ENCODE assay signal across 8 mouse cellular contexts in genomic region chr1:135554632-135555260, GRCm38 (mm10). TPM values are rescaled to one million over a fixed set of nuclear protein-coding genes. Genes with fewer than 3 reads are reported as not detected.
DNase-seq lines count a peak whose midpoint lies in the region; ATAC-seq and TF ChIP-seq lines count a peak whose summit lies in the region.
"Had no signal": no experiment of that assay in that cellular context is flagged by ENCODE, and none has a peak within 500 bp of the region (broad histone marks: within the 10 kb centered on the region; RNA-seq: fewer than 3 reads in every experiment).

No protein-coding gene starts in this region.

- 12% methylated on average over 17 of the region's 17 CpGs for WGBS in forebrain, embryonic 14.5 days
- WGBS in stomach, postnatal 0 days = 26% methylated on average over 17 of the region's 17 CpGs

- TF ChIP-seq EP300 in stomach, postnatal 0 days (optimal IDR thresholded peaks at IDR 0.05) = no peak

- H3K4me3 ChIP-seq in megakaryocyte, embryonic 14.5 days (replicated peaks) = peak overlapping the region; percentile 76
- no peak overlapping the region for H3K4me3 ChIP-seq in forebrain, embryonic 14.5 days (ENCODE audit: low read depth, low read length)
- H3K4me3 ChIP-seq in stomach, postnatal 0 days (ENCODE audit: low read depth, low read length) = no peak overlapping the region

- peaks cover 4% of the 10 kb centered on the region; the same call in 1 of the 2 replicates for H3K9me3 ChIP-seq in megakaryocyte, embryonic 14.5 days
- no peaks in the 10 kb centered on the region for H3K9me3 ChIP-seq in forebrain, embryonic 14.5 days (replicated peaks; ENCODE audit: control insufficient read depth, low read length)
- H3K9me3 ChIP-seq in stomach, postnatal 0 days (ENCODE audit: control insufficient read depth, low read length) = no peaks in the 10 kb centered on the region

- H3K27ac ChIP-seq in forebrain, embryonic 14.5 days (ENCODE audit: low read depth, low read length) = peak overlapping the region; percentile 27
- peak overlapping the region; percentile 56; the same call in 1 of the 2 replicates for H3K27ac ChIP-seq in stomach, postnatal 0 days (replicated peaks)

- no peak overlapping the region; the same call in 1 of the 2 replicates for H3K4me2 ChIP-seq in forebrain, embryonic 14.5 days (ENCODE audit: low read length)
- 0 out of 2 replicates have a peak overlapping the region, but pooled peaks have one; percentile 1 for H3K4me2 ChIP-seq in stomach, postnatal 0 days (replicated peaks; ENCODE audit: low read depth)

- H3K36me3 ChIP-seq in megakaryocyte, embryonic 14.5 days (replicated peaks; ENCODE audit: low read length) = peaks cover 23% of the 10 kb centered on the region
- H3K36me3 ChIP-seq in forebrain, embryonic 14.5 days (ENCODE audit: control insufficient read depth, insufficient read depth, low read length) = no peaks in the 10 kb centered on the region
- H3K36me3 ChIP-seq in stomach, postnatal 0 days (ENCODE audit: control insufficient read depth, insufficient read depth, low read length) = no peaks in the 10 kb centered on the region

- TF ChIP-seq CTCF in stomach, postnatal 0 days (IDR thresholded peaks at IDR 0.05; ENCODE audit: low read depth) = no peak

- ATAC-seq in megakaryocyte, adult 5-6 weeks (ENCODE audit: poor library complexity, severe bottlenecking) = no peak
- ATAC-seq in forebrain, embryonic 14.5 days = peak; percentile 40; the same call in 1 of the 2 replicates
- ATAC-seq in stomach, postnatal 0 days (ENCODE audit: low FRiP score, low TSS enrichment) = peak; percentile 41; the same call in 1 of the 2 replicates

- DNase-seq in forebrain, embryonic 14.5 days (ENCODE audit: low spot score) = peak; percentile 69
- DNase-seq in kidney, postnatal 14 days = peak; percentile 61
- no peak for DNase-seq in stomach, postnatal 0 days (ENCODE audit: low spot score)
- no peak for DNase-seq in testis, postnatal 14 days (ENCODE audit: low spot score)
- DNase-seq in gastrocnemius, postnatal 4 days (ENCODE audit: low spot score in 2 of 2) = no peak
- DNase-seq: cerebellum, postnatal 25 days had no signal

- peaks cover 60% of the 10 kb centered on the region for H3K4me1 ChIP-seq in megakaryocyte, embryonic 14.5 days
- peaks cover 40% of the 10 kb centered on the region for H3K4me1 ChIP-seq in forebrain, embryonic 14.5 days (ENCODE audit: control insufficient read depth, insufficient read depth, low read length)
- 0 out of 2 replicates have a peak, but pooled peaks cover 3% of the 10 kb centered on the region for H3K4me1 ChIP-seq in stomach, postnatal 0 days (replicated peaks; ENCODE audit: control insufficient read depth, insufficient read depth)

- no peak overlapping the region for H3K9ac ChIP-seq in forebrain, embryonic 14.5 days (ENCODE audit: low read length)
- H3K9ac ChIP-seq in stomach, postnatal 0 days (ENCODE audit: low read length) = no peak overlapping the region

- no peaks in the 10 kb centered on the region for H3K27me3 ChIP-seq in megakaryocyte, embryonic 14.5 days (replicated peaks)
- H3K27me3 ChIP-seq in forebrain, embryonic 14.5 days (replicated peaks; ENCODE audit: control insufficient read depth, insufficient read depth, low read length) = no peaks in the 10 kb centered on the region
- no peaks in the 10 kb centered on the region for H3K27me3 ChIP-seq in stomach, postnatal 0 days (ENCODE audit: control insufficient read depth, insufficient read depth, low read length)

RNA-seq across cellular contexts. Expression of gene Nav1, which starts 52.3 kb away (rescaled TPM):
- 13.4 and 13.9 TPM in 2 replicates for polyA plus RNA-seq in megakaryocyte, embryonic 14.5 days (2012; ENCODE audit: insufficient read depth, low replicate concordance)
- total RNA-seq in megakaryocyte, adult 5-6 weeks (2015) = 36.2 and 44.1 TPM in 2 replicates
- total RNA-seq in megakaryocyte, adult 5-6 weeks (2017) = 6.2 and 10.8 TPM in 2 replicates
- 26.1 and 38.3 TPM in 2 replicates for polyA plus RNA-seq in forebrain, embryonic 14.5 days (2014; fragmentation: Nextera tagmentation; extraction: Ambion mirVana)
- polyA plus RNA-seq in stomach, postnatal 0 days (2015; fragmentation: Nextera tagmentation; extraction: Ambion mirVana) = 3.7 and 3.9 TPM in 2 replicates
- 10 to 100 TPM; 33.0 to 36.0 TPM for total RNA-seq in gastrocnemius, postnatal 4 days (2021)

Comparison
In these comparisons a context has a peak if more than half of its experiments do, and no peak if none do; other contexts are left out.
1. DNase-seq: peak in forebrain, embryonic 14.5 days (single experiment) and kidney, postnatal 14 days (single experiment); none in stomach, postnatal 0 days (single experiment), testis, postnatal 14 days (single experiment) and gastrocnemius, postnatal 4 days (0 of 2).